Mouse (Mus musculus) CH12.LX (cell line): ENCODE results near the gene Camta1. TPM values are rescaled to one million over a fixed set of nuclear protein-coding genes. Genes with fewer than 3 reads are reported as not detected.

Source experiments
- DNase-seq: peaks from one replicate; pipeline ENCODE4 v3.0.0-alpha.2; 2013; ENCODE audit errors: extremely low read depth
- H3K27ac ChIP-seq: 2 replicates; pipeline ENCODE4 v1.5.1; 2012; ENCODE audit warnings: low read depth, mild to moderate bottlenecking, control low read depth, moderate library complexity; ENCODE audit not compliant: insufficient read depth
- H3K27me3 ChIP-seq: replicated peaks from 2 replicates; pipeline ENCODE3; 2012; ENCODE audit warnings: inconsistent platforms
- H3K36me3 ChIP-seq, 2 experiments: replicated peaks in 1 of 2; 2 replicates each; pipeline versions ENCODE3 to v1.6.1; 2012; ENCODE audit warnings: inconsistent platforms in 1 of 2, low read length in 1 of 2, mild to moderate bottlenecking in 1 of 2, mixed read lengths in 1 of 2, moderate library complexity in 1 of 2; ENCODE audit not compliant: control insufficient read depth in 1 of 2, insufficient read depth in 1 of 2
- H3K4me1 ChIP-seq, 2 experiments: 2 replicates each; pipeline ENCODE4 v1.6.1; 2012; ENCODE audit warnings: inconsistent platforms in 1 of 2, moderate library complexity in 1 of 2; ENCODE audit not compliant: insufficient read depth in 2 of 2, control insufficient read depth in 1 of 2
- H3K4me2 ChIP-seq: 2 replicates; pipeline ENCODE4 v1.6.1; 2012; ENCODE audit warnings: low read depth, mild to moderate bottlenecking, control low read depth; ENCODE audit not compliant: poor library complexity, insufficient read depth, severe bottlenecking
- H3K4me3 ChIP-seq, 3 experiments: fragments of 150-350 bp in 1 of 3; sonication (generic) in 1 of 3; replicated peaks in 1 of 3; 2 replicates each; pipeline versions ENCODE3 to v1.5.1; 2011 to 2012; ENCODE audit warnings: low read depth in 2 of 3, low read length in 2 of 3, mild to moderate bottlenecking in 2 of 3, moderate library complexity in 2 of 3, control low read depth in 1 of 3, improper control_type of control experiment in 1 of 3, inconsistent platforms in 1 of 3, mixed read lengths in 1 of 3; ENCODE audit not compliant: poor library complexity in 1 of 3
- H3K79me2 ChIP-seq: replicated peaks from 2 replicates; pipeline ENCODE4 v1.6.1; 2012; ENCODE audit warnings: mild to moderate bottlenecking, moderate library complexity; ENCODE audit not compliant: control insufficient read depth, poor library complexity, insufficient read depth, severe bottlenecking; ENCODE audit errors: extremely low read depth
- H3K9ac ChIP-seq: 2 replicates; pipeline ENCODE4 v1.6.1; 2012; ENCODE audit warnings: low read depth, mild to moderate bottlenecking, control low read depth, moderate library complexity; ENCODE audit not compliant: insufficient read depth
- H3K9me3 ChIP-seq: replicated peaks from 2 replicates; pipeline ENCODE3; 2012; ENCODE audit warnings: low read length, inconsistent platforms, mixed read lengths
- BHLHE40 ChIP-seq: IDR thresholded peaks from 2 replicates; pipeline ENCODE4 v1.6.1; 2011; ENCODE audit warnings: mild to moderate bottlenecking, low read depth, low read length, improper control_type of control experiment
- CTCF ChIP-seq, 2 experiments: IDR thresholded peaks in 1 of 2; conservative IDR thresholded peaks in 1 of 2; 2 replicates each; pipeline ENCODE4 v1.5.1; 2011 to 2012; ENCODE audit warnings: low read depth in 2 of 2, low read length in 2 of 2, improper control_type of control experiment in 1 of 2, inconsistent platforms in 1 of 2, mild to moderate bottlenecking in 1 of 2, moderate library complexity in 1 of 2
- ELF1 ChIP-seq: IDR thresholded peaks from 2 replicates; pipeline ENCODE4 v1.6.1; 2014; ENCODE audit warnings: low read depth, mild to moderate bottlenecking, inconsistent platforms, low read length, improper control_type of control experiment
- HCFC1 ChIP-seq: IDR thresholded peaks from 2 replicates; pipeline ENCODE4 v1.6.1; 2012; ENCODE audit warnings: low read depth, mild to moderate bottlenecking, inconsistent platforms, low read length, improper control_type of control experiment
- JUN ChIP-seq: IDR thresholded peaks from 2 replicates; pipeline ENCODE4 v1.6.1; 2011; ENCODE audit warnings: low read depth, mild to moderate bottlenecking, low read length, improper control_type of control experiment, moderate library complexity; ENCODE audit not compliant: insufficient read depth
- JUND ChIP-seq: conservative IDR thresholded peaks from 2 replicates; pipeline ENCODE4 v1.6.1; 2011; ENCODE audit warnings: low read depth, low read length, improper control_type of control experiment
- KAT2A ChIP-seq: IDR thresholded peaks from 2 replicates; pipeline ENCODE4 v1.6.1; 2012; ENCODE audit warnings: low read length, improper control_type of control experiment, inconsistent platforms; ENCODE audit not compliant: insufficient replicate concordance
- MAFK ChIP-seq: IDR thresholded peaks from 2 replicates; pipeline ENCODE4 v1.6.1; 2011; ENCODE audit warnings: low read length, improper control_type of control experiment; ENCODE audit not compliant: insufficient replicate concordance
- MAX ChIP-seq: IDR thresholded peaks from 2 replicates; pipeline ENCODE4 v1.6.1; 2011; ENCODE audit warnings: low read length, improper control_type of control experiment
- MAZ ChIP-seq: IDR thresholded peaks from 2 replicates; pipeline ENCODE4 v1.6.1; 2012; ENCODE audit warnings: low read depth, mild to moderate bottlenecking, inconsistent platforms, low read length, improper control_type of control experiment, moderate library complexity
- MEF2A ChIP-seq: IDR thresholded peaks from 2 replicates; pipeline ENCODE4 v1.6.1; 2014; ENCODE audit warnings: low read depth, mild to moderate bottlenecking, inconsistent platforms, low read length, improper control_type of control experiment, borderline replicate concordance
- MXI1 ChIP-seq: IDR thresholded peaks from 2 replicates; pipeline ENCODE4 v1.6.1; 2011; ENCODE audit warnings: mild to moderate bottlenecking, low read depth, low read length, improper control_type of control experiment
- MYC ChIP-seq: IDR thresholded peaks from 2 replicates; pipeline ENCODE4 v1.6.1; 2011; ENCODE audit warnings: low read depth, mild to moderate bottlenecking, improper control_type of control experiment, low read length
- NRF1 ChIP-seq: IDR thresholded peaks from 2 replicates; pipeline ENCODE4 v1.6.1; 2014; ENCODE audit warnings: low read depth, mild to moderate bottlenecking, inconsistent platforms, low read length, improper control_type of control experiment, moderate library complexity
- PAX5 ChIP-seq: IDR thresholded peaks from 2 replicates; pipeline ENCODE4 v1.6.1; 2012; ENCODE audit warnings: low read length, inconsistent platforms, mixed read lengths
- POLR2A ChIP-seq: IDR thresholded peaks from 2 replicates; pipeline ENCODE4 v1.6.1; 2011; ENCODE audit warnings: low read depth, mild to moderate bottlenecking, improper control_type of control experiment, low read length
- POLR2AphosphoS2 ChIP-seq: IDR thresholded peaks from 2 replicates; pipeline ENCODE4 v1.6.1; 2011; ENCODE audit warnings: low read depth, low read length, improper control_type of control experiment
- RCOR1 ChIP-seq: conservative IDR thresholded peaks from 2 replicates; pipeline ENCODE4 v1.6.1; 2012; ENCODE audit warnings: low read depth, mild to moderate bottlenecking, inconsistent platforms, low read length, improper control_type of control experiment
- SIN3A ChIP-seq: IDR thresholded peaks from 2 replicates; pipeline ENCODE4 v1.6.1; 2012; ENCODE audit warnings: low read length, improper control_type of control experiment, inconsistent platforms
- TCF12 ChIP-seq: IDR thresholded peaks from 2 replicates; pipeline ENCODE4 v1.6.1; 2014; ENCODE audit warnings: low read depth, mild to moderate bottlenecking, inconsistent platforms, low read length, improper control_type of control experiment
- ZKSCAN1 ChIP-seq: IDR thresholded peaks from 2 replicates; pipeline ENCODE4 v1.6.1; 2012; ENCODE audit warnings: low read depth, inconsistent platforms, low read length, improper control_type of control experiment, borderline replicate concordance
- ZMIZ1 ChIP-seq: IDR thresholded peaks from 2 replicates; pipeline ENCODE4 v1.6.1; 2012; ENCODE audit warnings: low read depth, mild to moderate bottlenecking, inconsistent platforms, low read length, improper control_type of control experiment
- ZNF384 ChIP-seq: IDR thresholded peaks from 2 replicates; pipeline ENCODE4 v1.6.1; 2012; ENCODE audit warnings: low read depth, low read length, improper control_type of control experiment, inconsistent platforms
- dilution Hi-C: fragments of 300-500 bp; cut with MboI; formaldehyde crosslinking; loops from 2 replicates; pipeline ENCODE4 v1.14.3; 2020; ENCODE audit warnings: low sequenced_read_pairs; ENCODE audit not compliant: extremely low pct_unique_long_range_greater_than_20kb, extremely low pct_ligation_motif_present
- in situ Hi-C: fragments of 300-500 bp; cut with MboI; formaldehyde crosslinking; loops from 3 replicates; pipeline ENCODE4 v1.14.3; 2019; ENCODE audit warnings: low sequenced_read_pairs, low pct_ligation_motif_present, low pct_unique_long_range_greater_than_20kb, mixed read lengths
- polyA plus RNA-seq: library from polyadenylated mRNA; unstranded; fragments of >175 nt; gene quantifications from 2 replicates; pipeline ENCODE4 v1.2.1, GENCODE M21; 2012; ENCODE audit warnings: low read depth; ENCODE audit not compliant: insufficient read length
- total RNA-seq, 2 experiments: library from RNA; depleted of rRNA; stranded (reverse); fragments of 300-350 nt in 1 of 2; fragments of >200 nt in 1 of 2; gene quantifications; 2 replicates each; pipeline ENCODE4 v1.2.3; 2012 to 2014

Camta1 gene
- total and polyA plus RNA-seq, 3 experiments: 9.9 to 32.5 (median 15.3) TPM

DNA sequence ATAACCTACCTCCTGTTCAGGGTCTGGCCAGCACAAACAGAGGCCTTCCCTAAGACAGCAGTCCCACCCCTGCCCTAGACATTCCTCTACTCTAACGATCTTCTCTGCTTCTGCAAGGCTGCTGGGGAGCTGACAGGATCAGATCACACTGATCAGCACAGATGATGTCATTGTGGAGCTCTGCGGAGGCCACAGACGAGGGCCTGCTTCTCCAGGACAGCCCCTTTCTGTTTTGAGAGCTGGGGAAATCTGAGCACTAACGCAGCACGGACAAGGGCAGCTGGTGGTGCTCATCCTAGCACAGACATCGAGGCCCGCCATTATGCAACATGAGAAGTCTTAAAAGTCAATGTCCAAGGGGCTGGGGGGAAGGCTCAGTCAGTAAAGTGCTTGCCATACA lies 151.2 kb downstream of the Camta1 start:
- H3K9ac ChIP-seq: no peak overlapping the region
- no peak overlapping the region for H3K4me3 ChIP-seq
- H3K79me2 ChIP-seq: no peaks in the 10 kb centered on the region
- in situ Hi-C loops: no loop called here
- H3K9me3 ChIP-seq: peaks cover 93% of the 10 kb centered on the region
- no peak for DNase-seq
- TF ChIP-seq PAX5 (no peak), POLR2AphosphoS2 (no peak), POLR2A (no peak), ZMIZ1 (no peak), ELF1 (no peak), RCOR1 (no peak), MAFK (no peak)
- TF ChIP-seq, all 38 proteins: peak for 0
- no peak overlapping the region for H3K27ac ChIP-seq
- no peaks in the 10 kb centered on the region for H3K4me1 ChIP-seq
- H3K4me2 ChIP-seq: no peak overlapping the region
- dilution Hi-C loops: no loop called here
- no peaks in the 10 kb centered on the region for H3K36me3 ChIP-seq
- no peaks in the 10 kb centered on the region for H3K27me3 ChIP-seq

DNA sequence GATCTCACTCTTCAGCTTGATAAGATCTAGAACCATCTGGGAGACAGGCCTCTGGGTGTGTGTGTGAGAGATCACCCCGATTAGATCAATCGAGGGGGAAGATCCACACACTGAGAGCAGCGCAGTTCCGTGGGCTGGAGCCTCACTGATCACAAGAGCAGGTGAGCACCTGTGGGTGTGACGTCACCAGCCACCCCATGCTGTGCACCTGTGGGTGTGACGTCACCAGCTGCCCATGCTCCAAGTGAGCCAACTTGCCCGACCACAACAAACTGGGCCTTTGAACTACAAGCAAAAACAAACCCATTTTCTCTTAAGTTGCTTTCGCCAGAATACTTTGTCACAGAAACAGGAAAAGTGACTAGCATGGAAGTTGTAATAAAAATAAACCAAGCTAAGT lies 152.4 kb downstream of the Camta1 start:
- H3K4me2 ChIP-seq: no peak overlapping the region
- in situ Hi-C loops: no loop called here
- no peak overlapping the region for H3K27ac ChIP-seq
- H3K9ac ChIP-seq: no peak overlapping the region
- TF ChIP-seq JUND: no peak
- TF ChIP-seq SIN3A: no peak
- TF ChIP-seq TCF12: no peak
- dilution Hi-C loops: no loop called here
- no peaks in the 10 kb centered on the region for H3K4me1 ChIP-seq
- no peak overlapping the region for H3K4me3 ChIP-seq
- H3K79me2 ChIP-seq: no peaks in the 10 kb centered on the region
- H3K9me3 ChIP-seq: peaks cover 94% of the 10 kb centered on the region
- DNase-seq: no peak
- H3K36me3 ChIP-seq: no peaks in the 10 kb centered on the region
- no peaks in the 10 kb centered on the region for H3K27me3 ChIP-seq

DNA sequence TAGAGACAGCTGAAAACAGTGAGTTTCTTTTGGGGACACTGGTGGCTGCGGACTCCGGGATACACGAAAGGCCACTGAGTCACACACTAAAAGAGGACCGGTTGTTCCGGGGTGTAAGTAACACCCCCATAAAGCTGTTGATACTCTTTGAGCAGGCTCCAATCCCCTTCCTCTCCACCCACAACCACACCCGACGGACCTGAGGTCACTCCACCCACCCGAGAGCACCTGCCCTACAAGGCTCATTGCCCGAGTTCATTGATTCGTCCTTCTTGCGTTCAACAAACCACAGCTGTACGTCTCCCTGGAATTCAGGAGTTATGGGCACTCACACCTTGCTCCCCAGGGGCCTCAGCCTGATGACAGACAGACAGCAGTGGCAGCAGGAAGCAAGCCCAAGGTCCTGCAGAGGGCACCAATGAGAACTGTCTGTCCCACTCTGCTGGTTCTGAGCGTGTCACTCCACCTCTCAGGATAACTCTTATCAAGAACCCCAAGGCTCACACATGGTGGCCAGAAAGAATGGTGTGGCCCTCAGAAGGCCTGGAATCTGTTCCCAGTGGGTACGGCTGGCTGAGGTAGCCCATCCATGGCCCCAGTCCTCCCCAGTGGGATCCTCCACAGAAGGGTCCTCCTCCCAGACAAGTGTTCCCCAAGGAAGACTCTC lies 158.5 kb downstream of the Camta1 start:
- Histone ChIP-seq H3K4me2 (no peak overlapping the region), H3K79me2 (no peaks in the 10 kb centered on the region), H3K4me1 (no peaks in the 10 kb centered on the region), H3K36me3 (no peaks in the 10 kb centered on the region), H3K27me3 (no peaks in the 10 kb centered on the region), H3K9me3 (peaks cover 95% of the 10 kb centered on the region), H3K4me3 (no peak overlapping the region), H3K9ac (no peak overlapping the region), H3K27ac (no peak overlapping the region)
- TF ChIP-seq HCFC1 (no peak), JUN (no peak), ELF1 (no peak), RCOR1 (no peak), ZNF384 (no peak), POLR2A (no peak), TCF12 (no peak), MAZ (no peak), CTCF (conservative IDR thresholded peaks at IDR 0.05 in 1 of 2, IDR thresholded peaks at IDR 0.05 in 1 of 2; ENCODE audit: low read depth in 2 of 2, low read length in 2 of 2) (no peak), BHLHE40 (no peak), JUND (no peak), MAX (no peak), ZKSCAN1 (no peak), NRF1 (no peak), MXI1 (no peak), MEF2A (no peak), SIN3A (no peak), KAT2A (no peak), MYC (no peak)
- dilution Hi-C loops: no loop called here
- in situ Hi-C loops: no loop called here
- no peak for DNase-seq
